Mouse (Mus musculus): ENCODE data around the gene Gm7903. TPM values are rescaled to one million over a fixed set of nuclear protein-coding genes. Genes with fewer than 3 reads are reported as not detected.
"Not testable (repeated sequence)": the region's sequence is repeated elsewhere in the genome, so short reads cannot be mapped to it uniquely, and the experiment has no call there.

Gene Gm7903
- polyA plus RNA-seq (2011; ENCODE audit: insufficient read length, low read depth, missing spikeins) = not detected in 2 replicates

DNA sequence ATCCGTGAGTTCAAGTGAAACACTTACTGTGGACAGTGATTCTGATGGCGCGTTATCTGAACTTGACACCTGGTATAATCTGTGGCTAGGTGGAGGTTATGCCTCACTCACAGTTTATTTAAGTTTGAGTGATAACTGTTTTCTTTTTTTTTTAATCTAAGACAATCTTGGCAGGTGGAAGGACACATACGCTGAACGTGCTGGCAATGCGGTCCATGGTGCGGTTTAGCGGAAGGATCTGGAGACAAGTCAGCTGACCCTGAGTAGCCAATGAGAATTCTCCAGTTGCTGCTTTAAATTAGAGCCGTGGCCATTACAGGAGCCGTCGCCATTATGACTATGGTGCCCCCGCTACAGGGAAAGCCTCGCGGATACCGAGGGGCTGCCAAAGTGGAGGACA lies at the start of gene Gm7903:
Gene Gm7903 (plus strand): TSS at position 301 of the 400 bp plus-strand sequence.
- H3K4me3 ChIP-seq (ENCODE audit: insufficient read depth, low read length); H3K27ac ChIP-seq (ENCODE audit: insufficient read depth, low read length); H3K4me1 ChIP-seq (ENCODE audit: control insufficient read depth, insufficient read depth, low read length): not testable (repeated sequence)

GRCm38 (mm10) chrX:135403578-135403977 lies 30.1 kb upstream of the Gm7903 start:
- H3K27ac ChIP-seq (ENCODE audit: insufficient read depth, low read length); H3K4me3 ChIP-seq (ENCODE audit: insufficient read depth, low read length); H3K4me1 ChIP-seq (ENCODE audit: control insufficient read depth, insufficient read depth, low read length): not testable (repeated sequence)

GRCm38 (mm10) chrX:135421203-135421602 lies 12.4 kb upstream of the Gm7903 start:
- H3K4me1 ChIP-seq (ENCODE audit: control insufficient read depth, insufficient read depth, low read length); H3K4me3 ChIP-seq (ENCODE audit: insufficient read depth, low read length); H3K27ac ChIP-seq (ENCODE audit: insufficient read depth, low read length): not testable (repeated sequence)

DNA sequence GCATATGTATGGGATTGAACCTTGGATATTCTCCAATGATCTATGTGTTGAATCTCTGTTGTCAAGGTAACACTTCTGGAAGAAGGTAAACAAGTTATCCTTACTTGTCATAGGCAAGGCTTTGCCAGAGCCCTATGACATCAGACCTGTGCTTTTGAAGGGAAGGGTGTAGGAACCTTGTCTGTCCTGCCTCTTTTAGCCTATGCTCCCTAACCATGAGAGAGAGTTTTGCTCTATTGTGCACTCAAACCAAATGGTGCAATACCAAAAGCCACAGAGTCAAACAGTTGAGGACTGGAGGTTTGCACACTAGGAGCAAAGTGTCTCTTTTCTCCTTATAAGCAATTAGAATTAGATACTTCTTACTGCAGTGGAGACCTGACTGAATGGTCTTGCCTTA lies 11.8 kb upstream of the Gm7903 start:
- not testable (repeated sequence) for H3K27ac ChIP-seq (ENCODE audit: insufficient read depth, low read length); H3K4me3 ChIP-seq (ENCODE audit: insufficient read depth, low read length)

GRCm38 (mm10) chrX:135422473-135422872 lies 11.2 kb upstream of the Gm7903 start:
- not testable (repeated sequence) for H3K4me1 ChIP-seq (ENCODE audit: control insufficient read depth, insufficient read depth, low read length); H3K4me3 ChIP-seq (ENCODE audit: insufficient read depth, low read length); H3K27ac ChIP-seq (ENCODE audit: insufficient read depth, low read length)

More for the DNA sequence above, 11.8 kb upstream of the Gm7903 start:
- H3K4me1 ChIP-seq (ENCODE audit: control insufficient read depth, insufficient read depth, low read length) = not testable (repeated sequence)

DNA sequence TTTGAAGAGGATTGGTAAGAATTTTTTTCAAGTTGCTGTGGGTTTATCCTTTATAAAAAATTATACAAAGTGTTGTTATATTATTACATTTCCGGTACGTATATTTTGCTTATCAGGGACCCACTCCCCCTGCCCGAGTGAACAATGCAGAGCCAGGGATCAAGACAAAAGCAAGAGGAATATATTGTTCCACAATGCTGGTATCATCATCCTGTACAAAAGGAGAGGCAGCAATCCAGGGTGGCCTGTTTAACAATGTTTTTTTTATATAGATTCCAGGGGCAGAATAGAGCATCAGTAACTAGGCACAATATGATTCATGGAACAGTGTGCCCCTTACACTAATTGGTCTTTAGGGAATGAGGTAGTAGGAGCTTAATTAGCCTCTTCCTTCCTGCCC lies 30.5 kb downstream of the Gm7903 start:
- H3K27ac ChIP-seq (ENCODE audit: insufficient read depth, low read length); H3K4me1 ChIP-seq (ENCODE audit: control insufficient read depth, insufficient read depth, low read length); H3K4me3 ChIP-seq (ENCODE audit: insufficient read depth, low read length): not testable (repeated sequence)

DNA sequence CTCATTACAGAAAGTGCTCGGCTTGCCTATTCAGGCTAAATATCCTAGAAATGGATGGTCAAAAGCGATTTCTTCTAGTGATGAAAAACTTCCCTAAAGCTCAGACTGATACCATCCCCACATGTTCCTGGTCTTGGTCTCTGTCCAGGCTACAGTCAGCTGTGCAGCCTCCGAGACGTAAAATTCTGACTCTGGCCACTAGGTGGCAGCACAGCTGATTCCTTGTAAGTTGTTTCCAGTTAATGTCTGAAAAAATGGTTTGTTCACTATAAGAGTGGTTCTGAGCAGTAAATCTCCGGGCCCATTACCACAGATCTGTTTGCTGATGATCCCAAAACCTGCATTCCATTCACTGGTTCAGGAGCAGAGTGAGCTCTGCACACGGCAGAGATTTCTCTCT lies 48.3 kb downstream of the Gm7903 start:
- H3K27ac ChIP-seq (ENCODE audit: insufficient read depth, low read length); H3K4me1 ChIP-seq (ENCODE audit: control insufficient read depth, insufficient read depth, low read length); H3K4me3 ChIP-seq (ENCODE audit: insufficient read depth, low read length): not testable (repeated sequence)

GRCm38 (mm10) chrX:135483183-135483582 lies 49.5 kb downstream of the Gm7903 start:
- H3K27ac ChIP-seq (ENCODE audit: insufficient read depth, low read length); H3K4me1 ChIP-seq (ENCODE audit: control insufficient read depth, insufficient read depth, low read length); H3K4me3 ChIP-seq (ENCODE audit: insufficient read depth, low read length): not testable (repeated sequence)

Other genes with a start within 250 kb of the Gm7903 start
- gene Tceal6, start 223.1 kb upstream of the Gm7903 start, polyA plus RNA-seq (2011; ENCODE audit: insufficient read length, low read depth, missing spikeins) = not detected in 2 replicates
- gene Pramel3, start 131.5 kb upstream of the Gm7903 start, polyA plus RNA-seq (2011; ENCODE audit: insufficient read length, low read depth, missing spikeins) = not detected in 2 replicates
- gene Gm5128, start 60.6 kb upstream of the Gm7903 start, polyA plus RNA-seq (2011; ENCODE audit: insufficient read length, low read depth, missing spikeins) = not detected in 2 replicates
- gene AV320801, start 60.8 kb downstream of the Gm7903 start, polyA plus RNA-seq (2011; ENCODE audit: insufficient read length, low read depth, missing spikeins) = not detected in 2 replicates
- not detected in 2 replicates for gene Nxf7, start 164.9 kb downstream of the Gm7903 start, polyA plus RNA-seq (2011; ENCODE audit: insufficient read length, low read depth, missing spikeins)
- not detected in 2 replicates for gene Prame, start 193.9 kb downstream of the Gm7903 start, polyA plus RNA-seq (2011; ENCODE audit: insufficient read length, low read depth, missing spikeins)